Mouse (Mus musculus): ENCODE measurements around the gene Gm20518.

GRCm38 (mm10) chr16:17834543-17834942, 56.9 kb downstream of the Gm20518 start:
- TF ChIP-seq FLI1 (IDR thresholded peaks at IDR 0.05; ENCODE audit: low read length) (no peak), GATA1 (IDR thresholded peaks at IDR 0.05; ENCODE audit: borderline replicate concordance, low read length) (no peak)

All from megakaryocyte, embryonic 14.5 days (primary cell).